Mouse (Mus musculus) limb, embryonic 13.5 days (tissue): ENCODE data around the gene Olfr303. TPM values are rescaled to one million over a fixed set of nuclear protein-coding genes. Genes with fewer than 3 reads are reported as not detected.
"Not testable (repeated sequence)": the region's sequence is repeated elsewhere in the genome, so short reads cannot be mapped to it uniquely, and the experiment has no call there.

Source experiments
- ATAC-seq: fragments of 200-750 bp; cut with Nextera tagmentation; 2 replicates; pipeline ENCODE4 v1.8.0; 2017; ENCODE audit warnings: low read depth, moderate number of reproducible peaks, moderate TSS enrichment; ENCODE audit not compliant: low FRiP score
- H3K27ac ChIP-seq: fragments of 300-500 bp; sonication (generic); 2 replicates; pipeline ENCODE4 v1.5.1; 2015; ENCODE audit warnings: inconsistent platforms, mild to moderate bottlenecking, moderate library complexity
- H3K27me3 ChIP-seq: fragments of 300-500 bp; sonication (generic); 2 replicates; pipeline ENCODE4 v1.6.1; 2015; ENCODE audit warnings: mild to moderate bottlenecking, inconsistent platforms
- H3K36me3 ChIP-seq: fragments of 300-500 bp; sonication (generic); 2 replicates; pipeline ENCODE4 v1.6.1; 2015; ENCODE audit warnings: inconsistent platforms, mild to moderate bottlenecking, moderate library complexity
- H3K4me1 ChIP-seq: fragments of 300-500 bp; sonication (generic); 2 replicates; pipeline ENCODE4 v1.6.1; 2015; ENCODE audit warnings: inconsistent platforms
- H3K4me2 ChIP-seq: fragments of 300-500 bp; sonication (generic); replicated peaks from 2 replicates; pipeline ENCODE4 v1.6.1; 2015; ENCODE audit warnings: inconsistent platforms, mild to moderate bottlenecking, moderate library complexity
- H3K4me3 ChIP-seq: fragments of 300-500 bp; sonication (generic); 2 replicates; pipeline ENCODE4 v1.5.1; 2015; ENCODE audit warnings: moderate library complexity, mild to moderate bottlenecking, inconsistent platforms
- H3K9ac ChIP-seq: fragments of 300-500 bp; sonication (generic); 2 replicates; pipeline ENCODE4 v1.6.1; 2015; ENCODE audit warnings: mild to moderate bottlenecking, inconsistent platforms
- H3K9me3 ChIP-seq: fragments of 300-500 bp; sonication (generic); 2 replicates; pipeline ENCODE4 v1.6.1; 2016; ENCODE audit warnings: inconsistent platforms
- WGBS: fragments of 180-500 bp; shearing (Covaris S2); methylation state at CpG from one replicate; pipeline ENCODE4 v1.1.7; 2015; 5-methylcytosine and 5-hydroxymethylcytosine counted together
- polyA plus RNA-seq: library from polyadenylated mRNA; unstranded; fragments of >200 nt; fragmentation: Nextera tagmentation; extraction: Ambion mirVana; gene quantifications from 2 replicates; pipeline ENCODE4 v1.2.1, GENCODE M21; 2015

Olfr303 gene
- polyA plus RNA-seq, result not detected in 2 replicates

GRCm38 (mm10) chr7:86397689-86398088, at the start of gene Olfr303:
Gene Olfr303, minus strand, starts transcription at chr7:86397789.
- Histone ChIP-seq H3K27ac (no peak within 1 kb of the TSS), H3K36me3 (no peaks in the 10 kb centered on the region), H3K4me3 (no peak within 1 kb of the TSS), H3K9ac (no peak within 1 kb of the TSS), H3K27me3 (no peaks in the 10 kb centered on the region), H3K9me3 (no peaks in the 10 kb centered on the region), H3K4me1 (no peaks in the 10 kb centered on the region), H3K4me2 (no peak within 1 kb of the TSS)
- no peak for ATAC-seq

DNA sequence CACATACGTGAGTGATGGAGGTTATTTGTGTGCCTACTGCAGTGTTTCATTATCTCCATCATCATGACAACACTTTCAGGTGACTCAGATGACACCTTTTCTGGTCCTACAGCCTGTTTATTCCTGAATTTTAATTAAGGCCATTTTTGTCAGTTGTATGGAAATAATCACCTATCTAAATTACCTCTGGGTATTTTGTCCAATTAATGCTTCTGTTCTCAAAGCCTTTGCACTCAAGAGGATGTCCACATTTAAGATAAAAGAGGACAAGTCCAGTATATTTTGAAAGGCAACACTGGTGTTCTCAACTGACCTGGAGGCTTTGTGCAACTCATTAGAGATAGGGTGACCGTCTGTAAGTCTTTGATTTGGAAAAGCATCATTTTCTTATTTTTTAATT, 6.0 kb upstream of the Olfr303 start, which contains the start of gene Olfr301:
Olfr301 (plus strand) TSS at position 301 of the 400 bp plus-strand sequence.
- Histone ChIP-seq H3K36me3 (no peaks in the 10 kb centered on the region), H3K27ac (no peak within 1 kb of the TSS), H3K4me1 (no peaks in the 10 kb centered on the region), H3K4me3 (no peak within 1 kb of the TSS), H3K9me3 (no peaks in the 10 kb centered on the region), H3K9ac (no peak within 1 kb of the TSS), H3K27me3 (no peaks in the 10 kb centered on the region), H3K4me2 (no peak within 1 kb of the TSS)
- no peak for ATAC-seq
- WGBS, result 76% methylated on average over 2 of the region's 2 CpGs

DNA sequence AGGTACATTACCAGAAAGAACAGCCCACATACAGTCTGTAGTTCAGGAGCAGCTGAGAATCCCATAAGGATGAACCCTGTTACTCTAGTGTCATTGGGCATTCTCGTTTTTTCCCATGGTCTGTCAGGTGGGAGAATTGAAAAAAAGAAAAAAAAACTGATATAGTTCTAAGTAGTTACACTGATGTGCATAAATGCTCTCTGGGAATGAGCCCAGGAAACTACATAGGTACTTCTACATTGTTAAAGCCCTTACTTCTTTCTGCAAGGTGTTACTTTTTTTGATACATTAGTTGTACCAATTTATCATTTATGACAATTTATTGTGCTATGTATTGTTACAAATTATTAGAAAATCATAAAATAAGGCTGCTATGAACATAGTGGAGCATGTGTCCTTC, 11.0 kb downstream of the Olfr303 start, which contains the start of gene Olfr304:
Olfr304 (minus strand) TSS at position 101 of the 400 bp plus-strand sequence.
- no peaks in the 10 kb centered on the region for H3K27me3 ChIP-seq
- H3K9ac ChIP-seq, result no peak within 1 kb of the TSS
- H3K9me3 ChIP-seq, result no peaks in the 10 kb centered on the region
- ATAC-seq, result no peak
- H3K4me2 ChIP-seq, result no peak within 1 kb of the TSS
- H3K4me1 ChIP-seq, result no peaks in the 10 kb centered on the region
- no peak within 1 kb of the TSS for H3K27ac ChIP-seq
- no peaks in the 10 kb centered on the region for H3K36me3 ChIP-seq
- no peak within 1 kb of the TSS for H3K4me3 ChIP-seq
- WGBS, result 69% methylated on average over 1 of the region's 1 CpGs

DNA sequence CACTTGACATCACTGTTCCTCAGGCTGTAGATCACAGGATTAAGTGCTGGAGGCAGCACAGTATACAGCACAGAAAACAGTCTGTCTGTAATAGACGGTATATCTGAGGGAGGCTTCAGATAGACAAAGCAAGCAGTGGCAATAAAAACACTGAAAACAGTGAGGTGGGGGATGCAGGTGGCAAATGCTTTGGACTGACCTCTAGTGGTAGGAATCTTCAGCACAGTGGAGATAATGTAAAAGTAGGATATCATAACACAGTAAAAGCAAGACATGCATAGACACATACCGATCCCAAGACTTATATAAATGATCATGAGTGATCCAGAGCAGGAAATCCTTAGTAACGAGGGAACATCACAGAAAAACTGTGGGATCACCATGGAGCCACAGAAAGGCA, 11.8 kb downstream of the Olfr303 start:
- ATAC-seq, result no peak
- no peaks in the 10 kb centered on the region for H3K36me3 ChIP-seq

GRCm38 (mm10) chr7:86366828-86367227, 30.8 kb downstream of the Olfr303 start, which contains the start of gene Olfr305:
Gene Olfr305, minus strand, starts transcription at chr7:86366928.
- no peak within 1 kb of the TSS for H3K9ac ChIP-seq
- no peak within 1 kb of the TSS for H3K4me2 ChIP-seq
- no peaks in the 10 kb centered on the region for H3K36me3 ChIP-seq
- H3K4me1 ChIP-seq, result no peaks in the 10 kb centered on the region
- H3K9me3 ChIP-seq, result no peaks in the 10 kb centered on the region
- no peak for ATAC-seq
- WGBS, result 86% methylated on average over 1 of the region's 1 CpGs
- no peak within 1 kb of the TSS for H3K4me3 ChIP-seq
- H3K27me3 ChIP-seq, result no peaks in the 10 kb centered on the region
- no peak within 1 kb of the TSS for H3K27ac ChIP-seq

More for the DNA sequence above, 11.8 kb downstream of the Olfr303 start:
- H3K27me3 ChIP-seq, result no peaks in the 10 kb centered on the region
- H3K4me2 ChIP-seq, result no peak overlapping the region
- no peaks in the 10 kb centered on the region for H3K9me3 ChIP-seq
- no peak overlapping the region for H3K9ac ChIP-seq
- WGBS, result 75% methylated on average over 3 of the region's 3 CpGs
- H3K4me1 ChIP-seq, result no peaks in the 10 kb centered on the region
- no peak overlapping the region for H3K27ac ChIP-seq
- H3K4me3 ChIP-seq, result no peak overlapping the region

DNA sequence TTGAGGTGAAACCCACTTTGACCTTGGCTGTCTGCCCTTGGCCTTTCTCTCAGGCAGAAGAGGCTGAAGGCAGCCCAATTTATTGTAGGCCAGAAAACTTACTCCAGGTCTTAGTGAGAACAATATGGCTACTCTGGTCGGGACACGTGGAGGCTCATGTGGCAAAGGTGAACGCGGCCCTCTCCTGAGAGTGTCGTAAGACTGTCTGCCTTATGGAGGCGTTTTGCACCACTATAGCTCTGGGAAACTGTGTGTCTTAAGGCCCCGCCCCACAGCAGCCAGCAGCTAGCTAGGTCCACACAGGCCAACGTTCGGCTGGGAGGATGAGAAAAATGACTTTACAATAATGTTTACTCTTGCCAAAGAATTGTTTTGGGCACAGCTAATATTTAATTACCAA, 51.3 kb downstream of the Olfr303 start:
- H3K4me2 ChIP-seq, H3K36me3 ChIP-seq, H3K27me3 ChIP-seq, ATAC-seq, H3K4me3 ChIP-seq, H3K9me3 ChIP-seq, H3K4me1 ChIP-seq, H3K9ac ChIP-seq, H3K27ac ChIP-seq: not testable (repeated sequence)
- 90% methylated on average over 9 of the region's 9 CpGs for WGBS

GRCm38 (mm10) chr7:86344253-86344652, 53.3 kb downstream of the Olfr303 start:
- Histone ChIP-seq H3K27ac (no peak overlapping the region), H3K9ac (no peak overlapping the region), H3K9me3 (peaks cover 3% of the 10 kb centered on the region; the same call in 1 of the 2 replicates), H3K4me1 (no peaks in the 10 kb centered on the region), H3K36me3 (no peaks in the 10 kb centered on the region), H3K4me2 (no peak overlapping the region), H3K4me3 (no peak overlapping the region), H3K27me3 (no peaks in the 10 kb centered on the region)
- 67% methylated on average over 3 of the region's 3 CpGs for WGBS
- no peak for ATAC-seq

DNA sequence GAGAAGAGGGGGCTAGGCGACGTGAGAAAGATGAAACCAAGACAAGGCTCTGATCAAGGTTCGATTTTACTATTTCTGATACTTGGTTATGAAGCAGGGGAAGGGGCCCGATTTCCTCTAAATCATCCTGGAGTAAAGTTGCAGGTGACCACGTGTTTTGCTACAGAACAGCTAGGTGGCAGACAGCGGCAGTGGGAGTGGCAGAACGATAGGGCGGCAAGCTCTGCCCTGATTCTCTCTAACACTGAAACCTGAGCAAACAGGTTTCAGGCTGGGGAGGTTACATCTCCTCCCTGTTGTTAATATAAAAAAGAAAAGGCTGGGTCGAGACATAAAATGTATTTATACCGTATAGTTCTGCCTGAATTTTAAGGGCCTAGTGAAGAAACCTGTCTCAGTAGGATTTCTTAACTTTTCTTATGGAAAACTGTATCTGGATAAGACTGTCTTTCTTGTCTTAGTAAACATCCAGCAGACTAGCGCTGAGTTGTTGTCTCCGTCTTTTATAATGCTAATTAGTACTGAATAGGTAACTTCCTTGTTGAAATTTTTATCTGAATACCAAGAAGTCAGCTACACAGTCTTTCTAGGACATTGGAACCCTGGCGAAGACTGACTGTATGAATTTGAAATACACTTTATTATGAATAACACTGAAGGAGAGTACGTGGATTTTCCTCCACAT, 54.6 kb downstream of the Olfr303 start:
- 74% methylated on average over 14 of the region's 14 CpGs for WGBS
- Histone ChIP-seq H3K27ac (no peak overlapping the region), H3K4me2 (no peak overlapping the region), H3K27me3 (no peaks in the 10 kb centered on the region), H3K9ac (no peak overlapping the region), H3K4me3 (no peak overlapping the region), H3K36me3 (no peaks in the 10 kb centered on the region), H3K4me1 (no peaks in the 10 kb centered on the region), H3K9me3 (no peaks in the 10 kb centered on the region)
- no peak for ATAC-seq

Other genes starting within 250 kb of the Olfr303 start
- gene Vmn2r75, start 226.0 kb downstream of the Olfr303 start, polyA plus RNA-seq, result not detected in 2 replicates
- gene Vmn2r76, start 151.5 kb downstream of the Olfr303 start, polyA plus RNA-seq, result not detected in 2 replicates
- gene Olfr310, start 120.6 kb downstream of the Olfr303 start, polyA plus RNA-seq, result not detected in 2 replicates
- gene Olfr309, start 84.1 kb downstream of the Olfr303 start, polyA plus RNA-seq, result not detected in 2 replicates
- gene Olfr308, start 72.2 kb downstream of the Olfr303 start, polyA plus RNA-seq, result not detected in 2 replicates
- not detected in 2 replicates for gene Olfr307, start 60.2 kb downstream of the Olfr303 start, polyA plus RNA-seq
- gene Olfr305, start 30.9 kb downstream of the Olfr303 start, polyA plus RNA-seq, result not detected in 2 replicates
- not detected in 2 replicates for gene Olfr304, start 11.1 kb downstream of the Olfr303 start, polyA plus RNA-seq
- not detected in 2 replicates for gene Olfr301, start 6.1 kb upstream of the Olfr303 start, polyA plus RNA-seq
- gene Olfr299, start 62.1 kb upstream of the Olfr303 start, polyA plus RNA-seq, result not detected in 2 replicates
- gene Olfr298, start 94.7 kb upstream of the Olfr303 start, polyA plus RNA-seq, result not detected in 2 replicates
- not detected in 2 replicates for gene Olfr297, start 122.2 kb upstream of the Olfr303 start, polyA plus RNA-seq
- gene Olfr295, start 186.1 kb upstream of the Olfr303 start, polyA plus RNA-seq, result not detected in 2 replicates
- gene Olfr294, start 218.9 kb upstream of the Olfr303 start, polyA plus RNA-seq, result not detected in 2 replicates